Mouse (Mus musculus): ENCODE measurements around the gene Gm11032.
A peak's percentile ranks its signal among the peaks of the same experiment; 100 is the strongest.
"Not testable (repeated sequence)": the region's sequence is repeated elsewhere in the genome, so short reads cannot be mapped to it uniquely, and the experiment has no call there.

Gene Gm11032

GRCm38 (mm10) chr11:4625931-4626330 is 6.1 kb downstream of the Gm11032 start:
- DNase-seq = no peak

DNA sequence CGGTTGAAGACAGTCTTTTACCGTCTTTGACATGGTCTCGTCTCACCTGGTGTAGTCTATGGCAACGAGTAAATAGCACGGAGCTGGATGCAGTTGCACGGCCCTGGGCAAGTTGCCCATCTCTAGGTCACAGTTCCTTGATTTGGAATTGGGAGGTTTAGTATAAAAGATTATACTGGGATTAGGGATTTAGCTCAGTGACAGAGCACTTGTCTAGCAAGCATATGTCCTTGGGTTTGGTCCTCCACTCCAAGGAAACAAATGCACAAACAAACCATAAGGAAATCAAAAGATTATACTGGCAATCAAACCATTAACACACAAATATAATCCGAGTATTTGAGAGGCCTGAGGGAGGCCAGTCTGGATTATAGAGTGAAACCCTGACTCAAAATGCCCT is 7.8 kb downstream of the Gm11032 start:
- DNase-seq = no peak

GRCm38 (mm10) chr11:4629861-4630280 is 10.0 kb downstream of the Gm11032 start:
- no peak for DNase-seq

DNA sequence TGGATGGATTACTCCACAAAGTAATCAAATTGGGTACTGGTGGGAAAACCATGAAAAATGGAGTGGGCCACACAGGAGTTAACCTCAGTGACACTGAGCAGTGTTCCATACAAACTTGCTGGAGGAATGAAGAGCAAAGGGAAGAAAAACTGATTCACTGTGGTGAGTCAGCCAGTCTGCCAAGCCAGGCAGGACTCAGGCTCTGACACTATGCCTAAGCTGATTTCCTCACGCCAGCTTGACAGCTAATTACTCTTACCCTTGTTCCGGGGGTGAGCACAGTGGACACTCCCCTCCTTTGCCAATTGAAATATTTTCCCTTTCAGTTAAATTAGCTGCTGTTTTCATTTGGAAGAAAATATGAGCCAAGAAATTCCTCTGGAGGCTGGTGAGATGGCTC is 13.6 kb downstream of the Gm11032 start:
- DNase-seq = no peak

DNA sequence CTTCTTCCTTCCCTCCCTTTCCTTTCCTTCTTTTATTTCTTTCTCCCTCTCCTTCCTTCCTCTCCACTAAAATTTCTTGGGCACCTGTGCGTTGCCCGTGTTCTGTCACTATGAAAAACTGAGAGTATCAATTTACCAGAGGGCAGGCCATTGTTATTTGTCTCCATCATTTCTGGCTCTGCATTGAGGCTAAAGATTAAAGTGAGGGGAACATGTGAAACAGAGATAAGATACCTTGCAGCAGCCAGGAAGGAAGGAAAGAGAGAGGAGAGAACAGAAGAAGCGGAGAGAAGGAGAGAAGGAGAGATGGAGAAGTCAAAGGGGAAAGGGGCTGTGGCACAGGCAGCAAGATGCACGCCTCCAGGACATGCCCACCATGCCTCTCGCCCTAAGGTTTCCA is 14.5 kb downstream of the Gm11032 start:
- no peak for DNase-seq

DNA sequence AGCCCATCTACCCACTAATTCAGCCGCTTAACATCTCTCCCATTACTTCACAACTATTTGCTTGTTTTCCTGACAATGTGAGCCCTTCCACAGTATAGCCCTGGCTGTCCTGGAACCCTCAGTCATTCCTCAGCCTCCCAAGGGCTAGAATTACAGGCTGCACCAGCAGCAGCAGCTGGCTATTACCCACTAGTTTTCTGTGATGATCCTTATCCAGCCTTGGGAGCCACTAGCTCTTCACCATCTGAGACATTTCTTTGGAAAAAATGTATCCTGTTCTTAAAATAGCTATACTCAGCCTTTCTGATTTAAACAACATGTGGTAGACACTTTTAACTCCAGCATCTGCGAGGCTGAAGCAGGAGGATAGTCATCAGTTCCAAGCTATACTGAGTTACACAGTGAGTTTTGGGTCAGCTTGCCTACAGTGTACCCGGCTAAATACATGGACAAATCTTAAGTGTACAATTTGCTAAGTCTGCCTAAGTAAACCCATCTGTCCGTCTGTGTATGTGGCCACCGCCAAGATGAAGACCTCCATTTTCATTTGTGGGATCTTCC is 17.0 kb downstream of the Gm11032 start:
- DNase-seq = no peak

DNA sequence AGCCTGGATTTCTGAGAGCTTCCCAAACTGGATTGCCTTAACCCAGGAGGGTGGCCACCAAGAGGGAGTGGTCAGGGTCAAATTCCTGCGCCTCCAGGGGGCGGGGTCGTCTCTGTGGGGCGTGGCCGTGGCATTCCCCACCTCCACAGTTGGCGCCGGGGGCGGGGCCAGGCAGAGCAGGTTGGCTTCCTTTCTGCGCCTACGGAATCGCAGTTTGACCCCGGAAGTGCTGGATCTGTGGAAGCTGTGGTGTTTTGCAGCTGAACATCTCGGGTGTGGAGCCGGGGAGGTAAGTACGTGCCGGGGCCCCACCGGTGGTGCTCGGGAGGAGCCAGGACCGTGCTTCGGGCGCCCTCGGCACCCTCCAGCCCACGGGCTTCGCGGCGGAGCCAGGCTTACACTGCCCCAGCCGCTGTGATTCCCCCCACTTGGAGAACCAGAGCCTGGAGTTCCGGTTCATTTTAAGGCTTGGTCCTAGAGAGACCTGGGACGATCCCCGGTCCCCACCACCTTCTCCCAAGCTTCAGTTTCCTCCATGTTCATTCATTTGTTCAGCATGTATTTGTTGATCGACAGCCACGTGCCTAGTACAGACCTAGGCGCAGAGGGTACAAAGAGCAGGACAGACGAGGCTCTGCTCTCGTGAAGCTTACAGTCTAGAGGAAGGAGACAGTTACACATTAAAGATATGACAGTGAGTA is 17.8 kb downstream of the Gm11032 start, which contains the start of gene Ascc2:
Gene Ascc2 (plus strand): TSS at position 214 of the 701 bp plus-strand sequence.
- peak; percentile 85 to 89 for DNase-seq

DNA sequence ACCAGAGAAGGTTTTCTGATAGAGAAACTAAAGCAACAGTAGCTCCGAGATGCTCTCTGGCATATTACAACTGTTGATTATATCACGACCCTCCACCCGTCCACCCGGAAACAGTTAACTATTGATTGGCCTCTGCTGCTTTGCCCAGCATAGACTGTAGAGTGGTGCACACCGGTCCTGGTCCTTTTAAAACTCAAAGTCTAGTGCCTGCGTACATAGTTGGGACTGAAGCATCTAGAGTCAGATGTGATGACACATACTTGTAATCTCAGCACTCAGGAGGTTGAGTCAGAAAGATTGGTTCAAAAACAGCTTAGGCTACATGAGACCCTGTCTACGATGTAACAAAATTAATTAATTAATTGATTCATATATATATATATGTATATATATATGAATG is 18.4 kb downstream of the Gm11032 start:
- DNase-seq = no peak

DNA sequence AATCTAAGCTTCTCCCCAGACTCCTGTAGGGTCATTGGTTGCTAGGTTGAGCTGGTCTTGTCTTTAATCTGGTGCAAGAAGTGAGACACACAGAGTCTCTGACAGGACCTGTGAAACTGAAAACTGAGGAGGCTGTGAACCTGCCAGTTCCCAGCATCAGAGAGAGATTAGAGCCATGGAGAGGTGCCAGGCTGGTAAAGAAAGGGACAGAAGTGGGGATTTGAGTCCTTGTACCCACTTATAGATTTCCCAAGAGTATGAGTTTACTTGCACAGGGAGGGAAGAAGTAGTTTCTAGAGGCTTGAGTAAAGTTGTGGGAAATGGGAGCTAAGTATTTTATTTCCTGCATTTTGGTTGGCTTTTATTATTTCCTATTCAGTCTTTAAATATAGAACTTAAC is 21.3 kb downstream of the Gm11032 start:
- DNase-seq = no peak

GRCm38 (mm10) chr11:4643722-4644121 is 23.9 kb downstream of the Gm11032 start:
- no peak for DNase-seq

- DNase-seq = not testable (repeated sequence)
Measured at GRCm38 (mm10) chr11:4645180-4645579, 25.3 kb downstream of the Gm11032 start.

DNA sequence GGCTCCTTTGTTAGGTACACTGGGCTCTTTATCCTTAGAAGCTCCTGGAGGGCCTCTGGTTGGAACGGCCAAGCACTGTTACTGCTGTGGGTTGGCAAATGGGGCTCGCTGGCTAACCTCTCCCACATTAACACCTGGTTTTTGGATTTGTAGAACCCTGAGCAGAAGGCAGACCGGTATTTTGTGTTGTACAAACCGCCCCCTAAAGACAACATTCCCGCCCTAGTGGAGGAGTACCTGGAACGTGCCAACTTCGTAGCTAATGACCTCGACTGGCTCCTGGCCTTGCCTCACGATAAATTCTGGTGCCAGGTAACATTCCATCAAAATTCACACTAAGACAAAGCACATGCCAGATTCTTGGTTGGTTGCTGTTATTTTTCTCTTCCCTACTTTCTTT is 26.5 kb downstream of the Gm11032 start:
- DNase-seq = no peak

- DNase-seq = no peak
Measured at GRCm38 (mm10) chr11:4659818-4660217, 40.0 kb downstream of the Gm11032 start.

- peak; percentile 56 to 67 for DNase-seq
Measured at GRCm38 (mm10) chr11:4660309-4661025, 40.6 kb downstream of the Gm11032 start.

DNA sequence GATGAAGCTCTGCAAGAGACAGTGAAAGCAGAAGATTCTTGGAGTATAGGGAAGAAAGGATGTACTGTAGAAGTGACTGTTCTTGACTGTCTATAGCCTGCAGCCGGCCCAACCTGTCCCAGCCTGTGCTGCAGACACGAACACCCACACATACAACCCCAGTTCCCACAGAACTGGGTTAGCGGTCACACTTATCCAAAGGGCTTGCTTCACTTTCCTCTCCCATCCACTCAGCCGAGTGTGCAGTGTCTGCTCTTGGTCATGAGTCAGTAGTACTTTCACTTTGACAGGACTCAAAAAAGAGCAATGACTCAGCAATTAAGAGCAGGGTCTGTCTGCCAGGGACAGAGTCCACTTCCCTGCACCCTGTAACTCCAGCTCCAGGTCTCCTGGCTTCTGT is 41.5 kb downstream of the Gm11032 start:
- no peak for DNase-seq

DNA sequence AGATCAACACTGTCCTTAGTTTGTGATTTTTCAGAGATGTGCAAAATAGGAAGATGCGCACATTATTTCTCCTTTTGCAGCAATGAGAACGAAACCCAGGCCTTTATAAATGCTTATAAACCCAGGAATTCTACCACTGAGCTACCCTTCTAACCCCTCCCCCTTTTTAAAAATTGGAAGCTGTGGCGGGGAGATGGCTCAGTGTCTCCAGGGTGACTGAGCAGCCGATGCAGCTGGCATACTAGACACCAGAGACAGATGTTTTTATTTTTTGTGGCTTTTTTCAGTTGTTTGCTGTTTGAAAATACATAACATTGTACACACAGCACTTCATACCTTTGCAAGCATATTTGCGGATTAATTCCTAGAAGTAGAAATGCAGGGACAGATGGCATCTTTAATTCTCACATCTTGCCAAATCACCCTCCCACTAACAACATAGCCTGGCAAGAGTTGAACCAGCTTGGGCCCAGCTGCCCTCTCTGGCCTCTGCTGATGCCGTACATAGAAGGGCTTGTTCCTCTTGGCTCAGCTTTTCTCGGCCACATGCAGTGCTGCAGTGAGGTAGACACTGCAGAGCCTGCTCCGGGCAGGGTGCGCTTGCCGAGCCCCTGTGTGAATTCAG is 42.1 kb downstream of the Gm11032 start:
- peak; percentile 75 to 78 for DNase-seq

DNA sequence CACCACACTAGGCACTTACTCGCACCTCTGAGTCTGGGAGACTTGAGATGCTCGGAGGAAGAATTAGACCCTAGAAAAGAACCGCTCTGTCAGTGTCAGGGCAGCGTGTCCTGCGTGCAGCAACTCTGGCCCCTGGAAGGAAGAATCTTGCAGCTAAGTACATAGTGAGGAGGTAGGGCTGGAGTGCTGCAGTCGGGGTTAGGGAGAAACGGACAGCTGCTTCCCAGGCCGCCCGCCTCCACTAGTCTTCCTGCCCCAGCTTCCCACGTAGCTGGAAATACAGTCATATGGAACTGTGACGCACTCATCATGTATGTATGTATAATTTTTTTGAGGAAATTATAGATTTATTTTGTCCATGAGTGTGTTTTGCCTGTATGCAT is 42.6 kb downstream of the Gm11032 start:
- no peak for DNase-seq

Measured in cerebellum, postnatal 14 days (tissue).